Mouse (Mus musculus) adrenal gland, adult (tissue): ENCODE measurements around the gene Smim14.

ENCODE experiments used
- DNase-seq, 2 experiments: peaks; one replicate each; pipeline ENCODE4 v3.0.0; 2022 to 2023; ENCODE audit warnings: low spot score in 1 of 2; ENCODE audit not compliant: inconsistent age in 2 of 2

The Smim14 gene

GRCm38 (mm10) chr5:65536751-65537419, at the start of gene Smim14, which contains the start of gene Ube2k:
Smim14 (minus strand) TSS chr5:65537184.
Ube2k (plus strand) TSS chr5:65537233.
- peak; percentile 96 to 98 for DNase-seq

GRCm38 (mm10) chr5:65586291-65586690, 49.3 kb upstream of the Smim14 start:
- DNase-seq = peak; percentile 24 to 67

DNA sequence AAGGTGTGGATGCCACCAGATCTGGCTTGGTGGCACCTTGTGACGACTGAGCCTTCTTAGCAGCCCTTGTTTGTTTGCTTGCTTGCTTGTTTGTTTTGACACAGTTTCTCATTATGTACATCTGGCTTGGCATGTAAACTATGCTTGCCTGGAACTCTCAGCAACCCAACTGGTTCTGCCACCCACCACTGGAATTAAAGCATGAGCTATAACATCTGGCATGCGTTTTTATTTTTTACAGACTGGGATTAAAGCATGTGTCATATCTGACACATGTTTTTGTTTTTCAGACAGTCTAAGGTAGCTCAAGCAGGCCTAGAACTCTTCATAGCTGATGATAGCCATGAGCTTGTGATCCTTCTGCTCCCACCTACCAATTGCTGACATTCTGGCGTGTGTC, 41.6 kb upstream of the Smim14 start:
- DNase-seq = no peak

DNA sequence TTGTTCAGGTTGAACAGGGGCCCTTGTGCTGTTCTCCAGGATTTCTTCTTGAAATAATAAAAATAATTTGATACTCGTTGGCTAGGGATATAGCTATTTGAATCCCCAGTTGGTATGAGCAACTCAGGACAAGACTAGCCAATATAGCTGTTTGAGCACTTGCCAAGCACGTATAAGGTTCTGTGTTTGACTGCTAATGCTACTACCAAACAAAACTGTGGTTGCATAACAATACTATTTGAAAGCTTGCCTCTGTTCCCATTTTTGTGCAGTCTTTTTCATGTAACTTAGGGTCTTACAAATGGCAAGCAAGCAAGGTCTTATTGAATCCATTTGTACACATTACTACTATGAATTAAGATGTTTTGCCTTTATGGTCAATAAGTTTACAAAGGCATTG, 38.9 kb upstream of the Smim14 start:
- DNase-seq = no peak

- no peak for DNase-seq
These were observed 37.9 kb upstream of the Smim14 start for GRCm38 (mm10) chr5:65574876-65575275.

GRCm38 (mm10) chr5:65565486-65565885, 28.5 kb upstream of the Smim14 start:
- DNase-seq = no peak

- no peak for DNase-seq
These were observed 24.3 kb upstream of the Smim14 start for GRCm38 (mm10) chr5:65561125-65561893.

DNA sequence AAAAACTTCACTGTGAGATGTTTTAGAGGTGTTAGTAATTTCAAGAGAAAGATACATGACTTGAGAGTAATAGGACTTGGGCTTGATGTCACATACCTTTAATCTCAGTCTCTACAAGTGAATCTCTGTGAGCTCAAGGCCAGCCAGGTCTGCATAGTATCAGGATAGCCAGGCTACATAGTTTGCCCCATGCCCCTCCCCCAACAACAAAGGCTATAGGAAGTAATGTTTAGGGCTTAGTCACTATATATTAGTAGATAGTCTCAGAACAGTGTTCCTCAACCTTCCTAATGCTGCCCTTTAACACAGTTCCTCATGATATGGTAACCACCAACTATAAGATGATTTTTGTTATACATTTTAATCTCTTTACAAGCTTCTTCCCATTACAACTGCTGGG, 20.1 kb upstream of the Smim14 start:
- no peak for DNase-seq

DNA sequence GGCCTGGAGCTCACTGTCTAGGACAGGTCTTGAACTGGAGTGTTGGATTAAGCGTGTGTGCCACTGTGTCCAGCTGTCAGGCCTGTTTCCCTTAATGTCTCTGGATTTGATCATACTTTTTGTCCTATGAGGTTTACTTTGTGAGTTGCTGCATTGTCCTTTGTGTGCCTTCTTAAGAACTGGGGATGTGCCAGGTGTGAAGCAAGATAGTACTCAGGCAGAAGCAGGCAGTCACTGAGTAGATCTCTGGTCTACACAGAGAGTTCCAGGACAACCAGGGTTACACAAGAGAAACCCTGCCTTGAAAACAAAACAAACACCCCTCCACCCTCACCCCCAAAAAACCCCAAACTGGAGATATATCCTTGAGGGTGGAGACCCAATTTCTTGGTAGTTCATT, 12.7 kb upstream of the Smim14 start:
- DNase-seq = no peak

- no peak for DNase-seq
These were observed 7.6 kb upstream of the Smim14 start for GRCm38 (mm10) chr5:65544616-65545015.

DNA sequence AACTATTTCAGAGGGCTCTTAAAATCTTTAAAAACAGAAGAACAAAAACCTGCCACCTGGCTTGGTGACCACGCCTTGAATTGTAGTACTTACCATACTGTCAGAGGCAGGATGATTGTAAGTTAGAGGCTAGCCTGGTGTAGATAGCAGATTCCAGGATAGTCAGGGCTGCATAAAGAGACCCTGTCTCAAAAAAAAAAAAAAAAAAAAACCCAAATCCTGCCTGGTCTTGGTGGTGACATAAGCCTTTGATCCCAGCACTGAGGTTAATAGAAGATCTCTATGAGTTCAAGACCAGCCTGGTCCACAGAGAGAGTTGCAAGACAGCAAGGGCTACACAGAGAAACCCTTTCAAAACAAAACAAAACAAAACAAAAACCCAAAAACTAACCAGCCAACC, 6.5 kb upstream of the Smim14 start:
- no peak for DNase-seq

GRCm38 (mm10) chr5:65541889-65542288, 4.9 kb upstream of the Smim14 start:
- no peak for DNase-seq

DNA sequence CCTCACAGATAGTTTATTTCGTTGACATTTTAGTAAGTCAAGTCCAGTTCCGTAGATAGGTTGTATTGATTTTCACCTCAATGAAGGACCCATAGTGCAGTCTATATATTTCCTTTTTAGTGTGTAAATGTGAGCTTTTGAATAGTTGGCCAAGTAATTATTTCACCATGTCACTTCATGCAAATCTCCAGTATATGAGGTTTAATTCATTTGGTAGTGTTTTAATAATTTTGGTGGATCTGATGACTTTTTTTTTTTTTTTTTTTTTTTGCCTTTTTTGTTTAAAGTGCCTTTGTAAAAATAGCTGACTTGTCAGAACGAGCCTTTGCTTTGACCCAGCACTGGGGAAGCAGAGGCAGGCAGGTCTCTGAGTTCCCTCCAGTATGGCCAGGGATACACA, 2.8 kb upstream of the Smim14 start:
- no peak for DNase-seq

- no peak for DNase-seq
These were observed 1.8 kb upstream of the Smim14 start for GRCm38 (mm10) chr5:65538829-65539228.

DNA sequence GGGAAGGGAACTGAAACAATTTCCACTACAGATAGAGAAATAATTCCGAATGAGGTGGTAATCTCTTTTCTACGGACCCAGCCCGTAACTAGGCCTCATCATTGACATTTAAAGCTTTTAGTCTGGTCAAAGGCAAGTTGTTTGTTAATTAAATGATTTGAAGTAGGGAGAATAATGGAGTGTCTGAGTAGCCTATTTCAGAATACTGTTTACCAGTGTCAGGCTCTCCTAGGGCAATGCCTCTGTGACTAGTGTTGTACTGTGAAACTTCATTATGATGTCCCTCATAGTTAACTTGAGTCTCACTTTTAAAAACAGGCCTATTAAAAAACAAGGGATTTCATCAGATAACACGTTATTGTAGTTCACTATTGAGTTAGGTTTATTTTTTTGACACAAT, 1.1 kb upstream of the Smim14 start:
- DNase-seq = no peak

DNA sequence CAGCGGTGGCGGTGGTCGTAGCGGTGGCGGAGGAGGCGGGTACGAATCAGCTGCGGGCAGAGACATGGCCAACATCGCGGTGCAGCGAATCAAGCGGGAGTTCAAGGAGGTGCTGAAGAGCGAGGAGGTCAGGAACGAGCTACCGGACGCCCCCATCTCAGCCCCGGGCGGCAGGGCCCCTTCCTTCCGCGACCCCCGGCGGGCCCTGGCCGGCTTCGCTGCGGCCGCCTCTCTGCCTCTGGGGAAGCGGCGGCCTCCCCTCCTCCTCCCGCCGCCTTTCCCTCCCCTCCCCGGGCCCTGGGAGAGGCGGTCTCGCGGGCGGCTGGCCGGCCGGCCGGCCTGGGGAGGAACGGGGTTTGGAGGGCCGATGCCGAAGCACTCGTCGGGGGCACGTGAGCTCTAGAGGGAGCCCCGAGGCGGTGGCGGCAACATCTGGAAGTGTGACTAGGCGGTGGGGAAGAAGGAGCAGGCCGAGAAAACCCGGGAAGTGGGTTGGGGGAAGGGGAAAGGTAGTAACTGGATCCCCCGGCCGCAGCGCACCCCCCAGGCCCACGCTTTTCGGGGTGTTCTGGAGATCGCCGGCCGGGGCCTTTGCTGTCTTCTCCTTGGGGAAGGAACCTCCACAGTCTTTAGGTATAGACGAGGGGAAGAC, 562 bp upstream of the Smim14 start:
- DNase-seq = no peak

DNA sequence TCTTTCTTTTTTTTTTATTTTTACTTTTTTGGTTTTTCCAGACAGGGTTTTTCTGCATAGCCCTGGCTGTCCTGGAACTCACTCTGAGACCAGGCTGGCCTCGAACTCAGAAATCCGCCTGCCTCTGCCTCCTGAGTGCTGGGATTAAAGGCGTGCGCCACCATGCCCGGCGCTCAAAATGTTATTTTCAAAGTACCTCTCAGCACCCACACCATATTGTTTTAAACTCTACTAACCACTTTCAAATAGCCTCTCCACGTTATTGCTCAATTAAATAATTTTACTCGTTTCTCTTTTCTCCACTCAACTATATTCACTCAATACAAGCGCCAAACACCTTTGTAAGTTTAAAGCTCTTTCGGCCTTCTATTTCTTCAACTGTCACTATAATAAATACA, 917 bp downstream of the Smim14 start:
- peak in 1 of 2 experiments; percentile 39 for DNase-seq

GRCm38 (mm10) chr5:65535457-65536067, 1.4 kb downstream of the Smim14 start:
- DNase-seq = peak; percentile 36 to 84

- DNase-seq = no peak
These were observed 2.5 kb downstream of the Smim14 start for GRCm38 (mm10) chr5:65534496-65534895.

- no peak for DNase-seq
These were observed 5.7 kb downstream of the Smim14 start for GRCm38 (mm10) chr5:65531283-65531682.

- DNase-seq = no peak
These were observed 11.1 kb downstream of the Smim14 start for GRCm38 (mm10) chr5:65525674-65526443.
